Mouse (Mus musculus) frontal cortex, postnatal 25 days (tissue): ENCODE results near the gene Pold1.

ENCODE experiments used
- DNase-seq, 2 experiments: peaks; one replicate each; pipeline ENCODE4 v3.0.0; 2022; ENCODE audit warnings: low spot score in 2 of 2

Pold1 gene

GRCm38 (mm10) chr7:44546274-44546673 is 2.4 kb downstream of the Pold1 start:
- no peak for DNase-seq

DNA sequence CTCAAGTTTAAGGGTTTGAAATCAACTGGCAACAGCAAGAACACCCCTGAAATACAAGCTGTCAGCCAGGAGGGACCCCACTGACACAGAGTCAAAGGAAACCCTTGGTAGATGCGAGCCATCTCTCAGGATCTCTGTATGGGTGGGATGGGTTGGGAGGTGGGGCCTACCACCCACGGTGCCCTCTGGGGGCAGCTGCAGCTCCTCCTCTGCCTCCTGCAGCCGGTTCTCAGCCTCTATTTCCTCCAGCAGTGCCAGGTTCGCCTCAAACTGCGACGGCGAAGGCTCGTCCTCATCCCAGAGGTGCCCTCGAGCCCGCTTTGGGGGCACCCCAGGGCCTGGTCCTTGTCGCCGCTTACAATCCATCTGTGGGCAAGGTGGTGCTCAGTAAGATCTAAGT is 5.6 kb downstream of the Pold1 start:
- no peak for DNase-seq

DNA sequence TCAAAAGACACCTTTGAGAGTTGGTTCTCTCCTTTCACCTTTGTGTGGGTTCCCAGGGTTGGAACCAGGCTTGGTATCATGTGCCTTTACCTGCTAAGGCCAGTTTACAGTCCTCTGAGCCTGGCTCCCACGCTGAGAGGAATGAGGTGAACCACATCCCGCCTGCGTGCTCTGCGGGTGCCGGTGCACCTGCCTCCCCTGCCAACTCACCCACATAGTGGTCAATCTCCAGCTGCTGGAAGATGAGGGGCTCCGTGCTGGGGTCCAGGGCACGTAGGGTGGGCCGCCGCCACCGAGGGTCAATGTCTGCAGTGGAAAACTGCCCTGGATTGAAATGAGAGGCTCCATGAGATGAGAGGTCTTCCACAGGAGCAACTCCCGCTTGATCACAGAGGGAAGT is 6.1 kb downstream of the Pold1 start:
- no peak for DNase-seq

DNA sequence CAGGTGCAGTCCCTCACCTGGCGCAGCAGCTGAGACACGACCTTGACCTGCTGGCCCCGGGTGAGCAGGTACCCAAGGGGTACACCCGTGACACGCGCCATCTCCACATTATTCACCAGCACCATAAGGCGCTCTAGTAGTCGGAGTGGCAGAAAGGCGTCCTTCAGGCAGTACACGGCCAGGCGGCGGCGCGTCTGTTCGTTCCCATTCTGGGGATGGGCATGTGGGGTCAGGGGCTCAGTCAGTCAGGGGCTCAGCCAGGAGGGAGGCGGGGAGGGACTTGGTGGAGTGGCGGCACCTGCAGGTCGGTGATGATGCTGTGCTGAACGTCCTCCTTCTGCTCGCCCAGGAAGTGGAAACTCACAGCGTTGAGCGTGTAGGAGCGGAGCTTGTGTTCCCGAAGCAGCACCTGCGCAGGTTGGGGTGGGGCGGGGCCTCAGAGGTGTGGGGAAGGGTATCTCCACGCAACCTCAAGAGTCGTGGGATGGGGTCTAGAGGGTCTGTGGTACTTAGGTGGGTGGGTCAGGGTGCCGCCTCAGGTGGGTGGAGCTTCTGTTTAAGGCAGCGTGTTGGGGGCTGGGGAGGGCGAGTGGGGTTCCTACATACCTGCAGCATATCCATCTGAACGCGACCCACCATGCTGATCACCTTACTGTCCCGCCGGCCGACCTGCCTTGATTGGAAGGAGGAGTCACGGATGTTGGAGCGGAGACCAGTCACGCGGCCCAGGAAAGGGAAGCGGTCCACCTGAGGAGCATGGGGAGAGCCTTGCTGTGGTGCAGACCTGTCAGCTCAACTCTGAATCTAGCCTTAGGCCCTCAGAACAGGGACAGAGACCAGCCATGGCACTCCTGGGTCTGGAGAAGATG is 9.7 kb downstream of the Pold1 start:
- no peak for DNase-seq

DNA sequence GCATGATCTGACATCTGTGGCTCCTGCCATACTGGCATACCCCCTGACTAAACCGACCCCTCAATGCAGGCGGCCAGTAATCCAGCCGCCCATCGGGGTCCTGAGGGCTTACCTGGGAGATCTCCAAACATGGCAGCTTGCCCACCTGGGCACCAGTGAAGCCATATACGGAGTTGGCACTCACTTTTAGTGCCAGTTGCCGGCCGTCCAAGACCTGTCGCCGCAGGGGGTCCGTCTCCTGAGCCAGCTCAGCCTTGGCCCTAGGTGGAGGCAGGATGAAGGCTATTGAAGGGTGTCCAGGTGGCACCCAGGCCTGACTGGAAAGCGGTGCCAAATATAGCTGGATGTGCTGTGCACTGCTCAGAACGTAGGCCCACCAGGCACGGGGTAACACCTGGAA is 11.2 kb downstream of the Pold1 start:
- DNase-seq, result no peak

DNA sequence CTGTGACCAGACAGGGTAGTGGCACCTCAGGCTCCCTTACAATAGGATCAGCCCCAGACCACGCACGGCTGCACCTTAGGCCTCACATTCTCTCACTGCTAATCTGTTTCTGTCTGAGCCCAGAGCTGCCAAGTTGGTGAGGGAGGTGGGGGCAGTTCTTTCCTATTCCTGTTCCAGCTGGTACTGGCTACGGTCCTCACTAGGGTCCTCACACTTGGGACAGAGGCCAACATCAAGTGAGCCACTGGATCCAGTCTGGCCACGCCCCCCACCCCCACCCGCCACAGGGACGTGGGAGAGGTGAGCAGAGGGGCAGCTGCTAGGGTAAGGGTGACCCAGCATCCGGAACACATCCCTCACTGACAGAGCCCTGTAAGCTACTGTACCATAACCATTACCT is 11.6 kb downstream of the Pold1 start:
- DNase-seq, result no peak

GRCm38 (mm10) chr7:44536590-44536968 is 12.1 kb downstream of the Pold1 start:
- DNase-seq, result no peak

GRCm38 (mm10) chr7:44535657-44536589 is 12.7 kb downstream of the Pold1 start:
- no peak for DNase-seq

GRCm38 (mm10) chr7:44534656-44535441 is 13.8 kb downstream of the Pold1 start:
- no peak for DNase-seq

DNA sequence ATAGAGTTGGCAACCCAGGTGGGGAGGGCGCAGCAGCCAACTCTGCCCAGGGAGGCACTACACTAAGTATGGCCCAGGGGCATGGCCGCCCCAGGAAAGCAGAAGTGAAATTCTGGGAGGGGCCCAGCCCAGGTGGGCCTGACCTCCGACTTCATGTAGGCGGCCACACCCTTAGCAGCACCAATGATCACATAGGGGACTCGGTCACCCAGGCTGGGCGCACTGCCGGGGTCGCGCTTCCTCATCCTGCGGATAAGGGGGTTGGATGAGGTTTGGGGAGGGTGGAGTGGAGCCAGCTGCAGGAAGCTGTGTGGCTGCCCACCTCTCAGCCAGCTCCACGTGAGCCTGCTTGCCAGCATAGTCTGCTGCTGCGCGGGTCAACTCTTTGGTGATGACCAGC is 14.4 kb downstream of the Pold1 start:
- no peak for DNase-seq

- no peak for DNase-seq
Measured at GRCm38 (mm10) chr7:44533746-44534045, 15.0 kb downstream of the Pold1 start.

GRCm38 (mm10) chr7:44532918-44533745 is 15.5 kb downstream of the Pold1 start:
- no peak for DNase-seq

GRCm38 (mm10) chr7:44531946-44532732 is 16.5 kb downstream of the Pold1 start, which contains the start of gene Spib:
Spib (minus strand) TSS chr7:44532071.
- no peak for DNase-seq

GRCm38 (mm10) chr7:44531207-44531606 is 17.4 kb downstream of the Pold1 start:
- no peak for DNase-seq

- DNase-seq, result no peak
Measured at GRCm38 (mm10) chr7:44530507-44530906, 18.1 kb downstream of the Pold1 start.

DNA sequence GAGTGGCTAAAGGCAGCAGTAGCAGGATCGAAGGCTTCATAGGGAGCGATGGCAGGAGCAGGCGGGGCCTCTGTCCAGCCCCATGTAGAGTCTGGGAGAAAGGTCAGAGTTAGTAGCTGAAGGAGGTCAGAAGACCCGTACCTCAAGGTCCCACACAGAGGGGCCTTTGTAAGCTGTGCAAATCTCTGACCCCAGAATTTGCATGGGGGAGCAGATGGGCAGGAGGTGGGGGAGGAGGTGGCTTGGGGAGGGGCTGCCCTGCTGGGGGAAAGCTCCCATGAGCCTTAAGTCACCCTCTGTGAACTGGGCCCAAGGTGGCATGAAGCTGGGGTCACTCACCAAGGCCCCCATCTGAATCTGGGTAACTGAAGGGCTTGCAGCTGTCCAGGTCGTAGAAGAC is 19.1 kb downstream of the Pold1 start:
- DNase-seq, result no peak

DNA sequence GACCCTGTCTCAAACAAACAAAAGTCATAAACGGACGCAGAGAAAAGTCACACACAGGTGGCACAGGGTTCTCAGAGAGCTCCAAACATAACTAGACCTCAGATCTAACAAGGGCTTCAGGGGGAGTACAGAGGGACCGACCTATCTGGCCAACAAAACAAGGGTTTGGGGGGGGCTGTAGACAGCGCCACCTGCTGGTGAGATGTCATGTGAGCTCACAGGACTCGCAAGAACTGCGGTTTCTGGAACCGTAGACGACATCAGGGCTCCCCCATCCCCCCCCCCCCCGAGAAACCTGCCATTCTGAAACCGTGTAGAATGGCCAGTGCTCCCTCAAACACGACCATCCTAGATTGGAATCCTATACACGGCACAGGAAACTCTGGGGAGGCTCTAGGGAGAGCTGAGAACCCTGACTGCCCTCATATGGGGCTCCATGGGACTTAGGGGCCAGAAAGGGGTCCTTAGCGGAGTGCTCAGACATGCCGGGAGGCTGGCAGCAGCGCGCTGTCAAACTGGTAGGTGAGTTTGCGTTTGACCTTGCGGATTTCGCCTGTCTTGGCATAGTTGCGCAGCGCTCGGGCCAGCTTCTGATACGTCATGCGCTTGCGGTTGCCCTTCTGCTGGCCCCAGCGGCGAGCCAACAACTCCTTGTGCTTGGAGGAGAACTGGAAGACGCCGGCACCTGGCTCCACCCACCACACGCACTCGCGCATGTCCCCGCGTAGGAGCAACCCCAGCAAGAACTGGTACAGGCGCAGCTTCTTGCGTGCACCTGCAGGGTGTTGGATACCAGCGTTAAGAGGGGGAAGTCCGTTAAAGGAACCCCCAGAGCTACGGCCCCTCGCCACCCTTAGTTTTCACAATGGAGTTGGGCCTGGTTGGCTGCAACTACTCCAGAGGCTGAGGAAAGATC is 20.9 kb downstream of the Pold1 start:
- peak; percentile 58 to 62 for DNase-seq

DNA sequence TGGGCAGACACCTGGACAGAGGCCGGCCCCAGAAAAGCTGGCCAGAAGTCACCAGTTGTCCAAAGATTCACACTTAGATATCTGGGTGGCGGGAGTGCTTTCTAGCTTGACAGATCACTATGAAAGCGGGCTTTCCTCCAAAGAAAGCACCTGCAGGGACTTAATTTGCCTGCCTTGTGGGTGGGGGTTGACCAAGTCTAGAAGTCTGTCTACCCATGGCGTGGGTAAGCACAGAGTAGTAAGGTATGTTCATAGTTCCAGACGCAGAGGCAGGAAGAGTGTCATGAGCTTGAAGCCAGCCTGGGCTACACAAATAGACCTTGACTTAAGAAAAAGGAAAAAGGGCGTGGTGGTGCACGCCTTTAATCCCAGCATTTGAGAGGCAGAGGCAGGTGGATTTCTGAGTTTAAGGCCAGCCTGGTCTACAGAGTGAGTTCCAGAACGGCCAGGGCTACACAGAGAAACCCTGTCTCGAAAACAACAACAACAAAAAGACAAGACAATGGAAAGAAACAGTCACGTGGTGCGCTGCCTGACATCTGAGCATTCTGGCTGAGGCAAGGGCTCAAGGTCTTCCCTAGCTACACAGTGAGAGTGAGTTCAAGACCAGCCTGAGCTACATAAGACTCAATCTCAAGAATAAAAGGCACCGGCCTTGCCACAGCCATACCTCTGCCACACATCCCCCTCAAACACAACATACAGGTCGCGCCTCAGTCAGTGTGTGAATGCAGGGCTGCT is 22.1 kb downstream of the Pold1 start:
- no peak for DNase-seq
